Mouse (Mus musculus): Measurements from ENCODE around the gene Baiap2l2.

Gene Baiap2l2

GRCm38 (mm10) chr15:79299563-79300155, 14.3 kb upstream of the Baiap2l2 start:
- in situ Hi-C loops (cut with MboI, MseI) = no loop called here

DNA sequence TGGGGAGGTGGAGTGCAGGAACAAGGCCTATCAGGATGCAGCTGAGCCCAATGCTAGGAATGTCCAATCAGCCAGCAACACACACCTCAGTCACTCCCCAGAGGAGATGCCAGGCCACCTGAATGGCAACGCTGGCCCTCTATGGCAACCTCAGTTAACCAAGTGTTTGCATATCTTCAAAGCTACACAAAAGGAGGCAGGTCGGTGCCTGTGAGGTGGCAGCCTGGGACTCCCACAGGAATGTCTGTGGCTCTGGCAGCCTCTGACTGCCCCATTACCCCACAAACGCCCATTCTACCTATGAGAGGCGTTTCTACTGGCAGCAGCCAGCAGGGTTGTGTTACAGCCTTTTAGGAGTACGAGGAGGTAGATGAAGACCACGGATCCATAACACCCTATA, 13.2 kb upstream of the Baiap2l2 start:
- in situ Hi-C loops (cut with MboI, MseI) = no loop called here

- in situ Hi-C loops (cut with MboI, MseI) = loop anchor here (5.0 kb wide), 1 partner anchor 85 kb away; no protein-coding TSS in a partner anchor
These were observed 7.4 kb upstream of the Baiap2l2 start for GRCm38 (mm10) chr15:79292779-79293178.

DNA sequence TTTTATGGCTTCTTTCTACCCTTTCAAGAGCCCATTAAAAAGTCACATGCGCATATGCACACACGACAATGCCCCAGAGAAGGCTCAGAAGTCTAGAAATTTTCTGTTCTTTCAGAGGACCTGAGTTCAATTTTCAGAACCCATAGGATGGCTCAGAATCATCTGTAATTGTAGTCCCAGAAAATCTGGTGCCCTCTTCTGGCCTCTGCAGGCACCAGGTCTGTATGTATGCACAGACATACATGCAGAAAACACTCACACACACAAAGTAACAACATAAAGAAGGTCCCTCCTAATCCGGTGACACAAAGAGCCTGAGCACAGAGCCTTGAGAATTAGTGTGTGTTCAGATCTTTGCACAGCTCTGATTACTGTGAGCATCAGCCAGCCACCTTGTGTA, 5.0 kb upstream of the Baiap2l2 start:
- in situ Hi-C loops (cut with MboI, MseI) = loop anchor here (5.0 kb wide), 1 partner anchor 87 kb away; no protein-coding TSS in a partner anchor

GRCm38 (mm10) chr15:79289441-79289840, 4.1 kb upstream of the Baiap2l2 start:
- in situ Hi-C loops (cut with MboI, MseI) = no loop called here

- in situ Hi-C loops (cut with MboI, MseI) = no loop called here
These were observed 3.0 kb upstream of the Baiap2l2 start for GRCm38 (mm10) chr15:79288387-79288786.

GRCm38 (mm10) chr15:79287091-79287490, 1.8 kb upstream of the Baiap2l2 start:
- in situ Hi-C loops (cut with MboI, MseI) = no loop called here

- in situ Hi-C loops (cut with MboI, MseI) = no loop called here
These were observed 804 bp upstream of the Baiap2l2 start for GRCm38 (mm10) chr15:79286141-79286540.

DNA sequence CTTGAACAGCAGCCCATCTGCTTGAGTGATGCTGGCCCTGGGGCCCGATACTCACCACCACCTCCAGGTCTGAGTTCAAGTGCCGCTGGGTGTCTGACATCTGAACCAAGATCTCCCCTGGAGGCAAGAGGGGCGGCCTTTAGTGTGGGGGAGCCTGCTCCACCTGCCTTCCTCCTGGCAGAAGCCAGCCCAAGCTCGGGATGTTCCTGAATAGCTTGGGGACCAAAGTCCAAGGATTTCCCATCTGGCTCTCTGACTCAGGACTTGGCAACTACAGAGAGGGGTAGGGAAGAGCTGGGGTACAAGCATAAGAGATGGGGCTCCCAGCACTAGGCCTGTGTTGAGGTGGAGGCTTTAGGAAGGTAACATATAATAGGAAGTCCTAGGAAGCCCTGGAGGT, 2.0 kb downstream of the Baiap2l2 start:
- in situ Hi-C loops (cut with MboI, MseI) = no loop called here

- in situ Hi-C loops (cut with MboI, MseI) = no loop called here
These were observed 2.9 kb downstream of the Baiap2l2 start for GRCm38 (mm10) chr15:79282434-79282833.

- in situ Hi-C loops (cut with MboI, MseI) = no loop called here
These were observed 3.9 kb downstream of the Baiap2l2 start for GRCm38 (mm10) chr15:79281389-79281788.

DNA sequence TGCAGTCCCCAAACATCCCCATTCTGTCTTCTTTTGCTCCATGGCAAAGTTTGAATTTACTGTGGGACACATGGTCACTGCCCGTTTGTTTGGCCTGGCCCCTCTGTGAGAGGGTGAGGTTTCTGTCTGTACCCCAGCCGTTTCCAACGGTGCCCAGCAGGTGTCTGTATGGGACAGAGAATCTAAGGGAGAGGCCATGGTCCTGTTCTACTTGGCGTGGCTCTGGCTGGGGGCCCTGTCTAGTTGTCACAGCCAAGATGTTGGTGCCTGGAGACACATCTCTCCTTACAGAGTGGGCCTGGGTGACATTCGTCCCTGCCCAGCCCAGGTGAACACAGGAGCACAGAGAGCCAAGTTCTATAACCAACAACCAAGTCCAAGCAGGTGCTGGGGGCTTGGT, 4.5 kb downstream of the Baiap2l2 start:
- in situ Hi-C loops (cut with MboI, MseI) = no loop called here

GRCm38 (mm10) chr15:79280209-79280608, 5.1 kb downstream of the Baiap2l2 start:
- in situ Hi-C loops (cut with MboI, MseI) = no loop called here

GRCm38 (mm10) chr15:79277728-79278127, 7.6 kb downstream of the Baiap2l2 start:
- in situ Hi-C loops (cut with MboI, MseI) = no loop called here

DNA sequence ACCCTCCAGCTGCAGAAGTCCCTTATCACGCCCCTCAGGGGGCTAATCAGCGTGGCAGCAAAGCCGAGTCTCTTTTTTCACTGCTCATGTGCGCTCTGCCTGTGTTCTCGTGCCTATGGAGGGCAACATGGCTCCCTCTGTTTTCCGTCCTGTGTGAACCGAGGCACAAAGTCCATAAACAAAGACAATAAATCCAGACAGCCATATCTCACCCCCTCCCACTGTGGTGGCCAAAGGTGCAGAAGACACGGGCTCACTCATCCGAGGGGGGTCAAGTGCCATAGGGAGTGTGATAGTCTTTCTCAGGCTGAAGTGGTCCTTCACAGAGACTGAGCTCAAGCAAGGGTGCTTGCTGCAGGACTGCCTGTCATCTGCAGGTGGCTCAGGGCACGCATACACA, 12.3 kb downstream of the Baiap2l2 start:
- in situ Hi-C loops (cut with MboI, MseI) = no loop called here

DNA sequence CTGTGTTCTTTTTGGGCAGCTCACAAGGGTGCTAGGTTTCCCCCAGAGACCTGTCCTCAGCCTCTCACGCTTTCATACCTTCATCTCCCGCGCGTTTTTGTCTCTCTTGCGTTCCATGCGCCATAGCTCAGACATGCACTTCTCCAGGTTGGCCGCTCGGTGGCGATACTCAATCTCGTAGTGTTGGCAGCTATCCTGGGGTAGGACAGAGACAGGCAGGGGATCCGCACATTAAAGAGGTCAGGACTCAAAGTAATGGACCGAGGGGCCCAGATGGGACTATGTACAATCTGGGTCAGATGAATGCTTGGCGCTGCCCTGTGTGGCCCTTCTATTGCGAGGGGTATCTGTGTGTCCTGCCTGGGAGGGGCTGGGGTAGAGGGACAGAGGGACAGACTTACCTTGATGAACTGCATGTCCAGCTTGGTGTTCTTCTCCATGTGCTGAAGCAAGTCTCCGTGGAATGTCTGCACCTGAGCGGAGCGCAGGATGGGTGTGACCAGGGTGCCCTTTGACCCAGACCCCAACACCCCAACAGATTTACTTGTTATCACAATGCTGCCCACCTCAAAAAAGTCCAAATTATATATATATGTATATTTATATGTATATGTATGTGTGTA, 14.1 kb downstream of the Baiap2l2 start:
- in situ Hi-C loops (cut with MboI, MseI) = no loop called here

GRCm38 (mm10) chr15:79270317-79271123, 14.8 kb downstream of the Baiap2l2 start:
- in situ Hi-C loops (cut with MboI, MseI) = no loop called here

DNA sequence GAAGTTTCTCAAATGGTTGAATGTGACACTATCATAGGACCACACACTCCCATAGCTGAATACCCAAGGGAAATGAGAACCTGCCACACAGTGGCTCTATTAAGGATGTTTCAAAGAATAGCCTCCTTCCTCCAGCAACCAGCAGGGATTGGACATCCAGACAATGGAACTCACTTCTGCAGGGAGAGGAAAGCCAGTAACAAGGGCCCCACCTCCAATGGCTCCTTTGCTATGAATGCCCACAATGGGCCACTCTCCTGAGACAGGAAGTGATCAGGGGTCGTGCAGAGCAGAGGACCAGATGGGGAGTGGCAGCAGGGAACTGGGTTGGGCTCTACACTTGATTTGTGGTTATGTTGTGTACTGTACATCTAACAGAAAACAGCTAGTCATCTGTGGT, 16.8 kb downstream of the Baiap2l2 start:
- in situ Hi-C loops (cut with MboI, MseI) = no loop called here

GRCm38 (mm10) chr15:79265384-79265783, 20.0 kb downstream of the Baiap2l2 start:
- in situ Hi-C loops (cut with MboI, MseI) = no loop called here

- in situ Hi-C loops (cut with MboI, MseI) = no loop called here
These were observed 21.6 kb downstream of the Baiap2l2 start for GRCm38 (mm10) chr15:79263726-79264125.

DNA sequence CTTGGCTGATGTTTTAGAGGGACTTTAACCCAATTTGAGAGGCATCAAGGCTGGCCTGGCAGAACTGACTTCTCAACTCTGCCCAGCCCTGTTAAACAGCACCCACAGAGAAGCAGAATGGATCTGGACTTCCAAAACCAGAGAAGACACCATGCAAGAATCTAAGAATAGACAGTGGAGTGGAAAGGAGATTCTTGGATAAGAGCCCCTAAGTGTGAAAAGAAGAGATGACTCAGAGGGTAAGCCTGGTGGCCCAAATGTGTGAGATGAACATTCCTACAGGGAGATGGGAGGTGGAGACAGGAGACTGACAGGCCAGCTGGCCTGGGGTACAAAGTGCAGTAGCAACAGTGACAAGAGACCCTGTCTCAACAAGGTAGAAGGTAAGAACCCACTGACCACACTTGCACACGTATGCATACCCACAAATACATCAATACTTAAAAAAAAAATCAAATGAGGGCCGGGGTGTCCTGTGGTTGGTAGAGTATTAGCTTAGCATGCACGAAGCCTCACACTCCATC, 22.5 kb downstream of the Baiap2l2 start:
- in situ Hi-C loops (cut with MboI, MseI) = no loop called here

DNA sequence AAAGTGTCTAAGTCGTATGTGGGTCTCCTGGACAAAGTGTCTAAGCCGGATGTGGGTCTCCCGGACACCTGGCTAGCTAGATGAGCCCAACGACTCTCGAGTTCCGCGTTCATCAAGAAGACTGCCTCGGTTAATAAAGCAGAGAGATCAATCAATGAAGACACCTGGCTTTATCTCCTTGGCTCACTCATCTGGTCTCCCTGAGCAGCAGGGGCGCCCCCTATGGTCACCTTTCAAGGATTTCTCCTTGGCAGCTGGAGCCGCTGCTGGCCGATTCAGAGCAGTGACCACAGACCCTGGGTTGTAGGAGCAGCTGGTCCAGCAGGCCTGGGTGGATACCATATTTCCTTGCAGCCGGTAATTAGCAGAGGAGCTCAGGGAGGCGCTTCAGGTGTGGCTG, 23.0 kb downstream of the Baiap2l2 start:
- in situ Hi-C loops (cut with MboI, MseI) = no loop called here

- in situ Hi-C loops (cut with MboI, MseI) = no loop called here
These were observed 23.6 kb downstream of the Baiap2l2 start for GRCm38 (mm10) chr15:79261757-79262156.
